Mouse (Mus musculus) heart, embryonic 14.5 days (tissue): ENCODE data around the gene Tsen15. TPM values are rescaled to one million over a fixed set of nuclear protein-coding genes. Genes with fewer than 3 reads are reported as not detected.
"Not testable (repeated sequence)": the region's sequence is repeated elsewhere in the genome, so short reads cannot be mapped to it uniquely, and the experiment has no call there.

Source experiments
- ATAC-seq: fragments of 200-750 bp; cut with Nextera tagmentation; 2 replicates; pipeline ENCODE4 v1.8.0; 2017; ENCODE audit warnings: low read depth, moderate TSS enrichment; ENCODE audit not compliant: insufficient number of reproducible peaks, insufficient read depth, low FRiP score
- H3K27ac ChIP-seq, 2 experiments: fragments of 200-500 bp in 1 of 2; fragments of 300-500 bp in 1 of 2; sonication (generic) in 1 of 2; replicated peaks in 1 of 2; 2 replicates each; pipeline ENCODE4 v1.5.1; 2012 to 2014; ENCODE audit warnings: low read depth in 2 of 2, low read length in 2 of 2, control low read depth in 1 of 2, mild to moderate bottlenecking in 1 of 2, mixed read lengths in 1 of 2; ENCODE audit not compliant: control insufficient read depth in 1 of 2, insufficient read depth in 1 of 2
- H3K27me3 ChIP-seq: fragments of 300-500 bp; sonication (generic); 2 replicates; pipeline ENCODE4 v1.6.1; 2014; ENCODE audit warnings: mild to moderate bottlenecking, low read length, control low read depth; ENCODE audit not compliant: control insufficient read depth, insufficient read depth
- H3K36me3 ChIP-seq: fragments of 300-500 bp; sonication (generic); 2 replicates; pipeline ENCODE4 v1.6.1; 2014; ENCODE audit warnings: mild to moderate bottlenecking, control low read depth, low read length, mixed read lengths; ENCODE audit not compliant: control insufficient read depth, insufficient read depth
- H3K4me1 ChIP-seq, 2 experiments: fragments of 200-500 bp in 1 of 2; fragments of 300-500 bp in 1 of 2; sonication (generic) in 1 of 2; 2 replicates each; pipeline ENCODE4 v1.6.1; 2012 to 2014; ENCODE audit warnings: low read length in 2 of 2, control low read depth in 1 of 2, mixed read lengths in 1 of 2; ENCODE audit not compliant: control insufficient read depth in 2 of 2, insufficient read depth in 2 of 2
- H3K4me2 ChIP-seq: fragments of 300-500 bp; sonication (generic); 2 replicates; pipeline ENCODE4 v1.6.1; 2014; ENCODE audit warnings: mild to moderate bottlenecking, low read length
- H3K4me3 ChIP-seq, 2 experiments: fragments of 200-500 bp in 1 of 2; fragments of 300-500 bp in 1 of 2; sonication (generic) in 1 of 2; 2 replicates each; pipeline ENCODE4 v1.5.1; 2012 to 2014; ENCODE audit warnings: low read length in 2 of 2, mild to moderate bottlenecking in 2 of 2, control low read depth in 1 of 2, low read depth in 1 of 2, moderate library complexity in 1 of 2; ENCODE audit not compliant: control insufficient read depth in 1 of 2, insufficient read depth in 1 of 2
- H3K9ac ChIP-seq: fragments of 300-500 bp; sonication (generic); 2 replicates; pipeline ENCODE4 v1.6.1; 2014; ENCODE audit warnings: mild to moderate bottlenecking, low read length
- H3K9me3 ChIP-seq: fragments of 300-500 bp; sonication (generic); 2 replicates; pipeline ENCODE4 v1.6.1; 2016; ENCODE audit warnings: low read length, control low read depth; ENCODE audit not compliant: control insufficient read depth
- WGBS: fragments of 180-500 bp; shearing (Covaris S2); extraction: QIAGEN DNeasy Blood & Tissue Kit; methylation state at CpG from one replicate; pipeline ENCODE4 v1.1.7; 2014; 5-methylcytosine and 5-hydroxymethylcytosine counted together
- polyA plus RNA-seq: library from polyadenylated mRNA; unstranded; fragments of >200 nt; fragmentation: Nextera tagmentation; extraction: Ambion mirVana; gene quantifications from 2 replicates; pipeline ENCODE4 v1.2.1, GENCODE M21; 2014

Gene Tsen15
- polyA plus RNA-seq, 1 experiment from 2014 or later = 58.1 TPM

DNA sequence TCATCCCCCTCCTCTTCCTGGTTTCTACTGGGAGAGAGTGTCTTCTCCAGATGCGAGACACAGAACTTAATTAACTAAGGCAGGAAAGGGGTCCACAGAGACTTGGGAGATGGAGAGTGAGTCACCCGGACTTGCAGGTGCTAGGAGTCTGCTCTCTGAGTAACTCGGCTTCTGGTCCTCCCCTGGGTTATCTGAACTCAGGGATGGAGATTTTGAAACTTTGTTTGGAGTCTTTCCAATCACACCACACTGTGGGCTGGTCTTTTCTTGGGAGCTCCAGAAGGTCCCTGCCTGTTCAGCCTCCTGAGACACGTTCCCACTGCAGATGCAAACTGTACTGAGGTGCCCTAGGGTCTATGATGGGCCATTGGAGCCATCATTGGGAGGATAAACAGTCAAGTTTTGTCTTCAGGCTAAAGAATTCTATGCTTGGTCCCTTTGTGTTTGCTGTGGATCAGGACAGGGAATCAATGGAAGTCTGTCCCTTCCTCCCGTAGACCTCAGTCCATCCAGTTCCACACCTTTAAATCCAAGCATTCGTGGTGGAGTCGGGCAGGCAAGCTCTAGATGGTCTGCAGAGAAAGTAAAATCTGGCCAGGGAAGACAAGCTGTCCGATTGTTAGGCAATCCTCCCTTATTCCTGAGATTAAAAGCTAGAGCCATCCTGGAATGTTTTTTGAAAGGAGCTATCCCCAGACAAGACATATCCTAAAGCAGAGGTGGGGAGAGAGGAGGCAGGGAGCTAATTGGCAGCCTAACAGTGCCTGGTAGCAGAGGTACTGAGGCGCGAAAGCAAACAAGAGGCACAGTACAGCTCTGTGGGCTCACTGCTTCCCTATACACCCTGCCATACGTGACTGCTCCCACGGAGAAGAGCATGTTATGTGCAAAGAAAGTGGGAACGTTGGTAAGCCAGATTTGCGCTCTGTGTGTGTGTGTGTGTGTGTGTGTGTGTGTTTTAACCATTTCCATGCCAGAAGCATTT is 14.4 kb upstream of the Tsen15 start:
- Histone ChIP-seq H3K36me3 (no peaks in the 10 kb centered on the region), H3K4me1 (peaks cover 0 to 2% of the 10 kb centered on the region in 2 experiments; a peak in 2 of 4 replicates), H3K4me2 (peak overlapping the region; percentile 95), H3K9ac (peak overlapping the region; percentile 85), H3K27me3 (no peaks in the 10 kb centered on the region), H3K27ac (no peak overlapping the region), H3K4me3 (peak overlapping the region; percentile 70 to 74), H3K9me3 (peaks cover 4% of the 10 kb centered on the region)
- no peak for ATAC-seq
- 27% methylated on average over 14 of the region's 14 CpGs for WGBS

DNA sequence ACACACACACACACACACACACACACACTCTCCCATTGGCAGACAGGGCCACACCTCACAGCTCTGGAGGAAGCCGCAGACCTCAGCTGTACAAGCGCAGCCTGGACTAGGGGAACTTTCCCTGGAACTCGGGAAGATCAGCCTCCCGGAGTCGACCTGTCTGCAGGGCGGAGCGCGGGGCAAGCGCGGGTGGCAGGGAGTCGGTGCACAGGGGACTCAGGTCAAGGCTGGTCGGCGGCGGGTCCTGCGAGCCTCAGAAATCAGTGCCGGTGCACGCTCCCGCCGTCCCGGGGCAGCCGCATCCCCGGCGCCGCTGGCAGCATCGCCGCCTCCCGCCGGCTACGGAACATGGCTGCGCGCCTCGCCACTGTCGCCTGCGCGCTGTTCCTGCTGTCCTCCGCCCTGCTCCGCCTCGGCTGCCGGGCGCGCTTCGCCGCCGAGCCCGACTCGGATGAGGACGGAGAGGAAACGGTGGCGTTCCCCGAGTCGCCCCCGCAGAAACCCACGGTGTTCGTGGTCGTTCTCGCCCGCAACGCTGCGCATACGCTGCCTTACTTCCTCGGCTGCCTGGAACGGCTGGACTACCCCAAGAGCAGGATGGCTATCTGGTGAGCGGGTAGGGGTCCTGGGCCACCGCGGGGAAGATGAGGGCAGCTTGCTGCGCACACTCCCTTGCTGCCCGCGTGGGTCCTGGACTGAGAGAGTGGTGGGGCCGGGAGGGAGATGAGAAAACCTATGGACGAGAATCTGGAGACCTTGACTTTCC is 13.5 kb upstream of the Tsen15 start, which contains the start of gene Colgalt2:
Gene Colgalt2 (plus strand): TSS at position 41 of the 766 bp plus-strand sequence.
- ATAC-seq = peak; percentile 69
- whole genome bisulfite sequencing = under 1% methylated on average over 48 of the region's 70 CpGs
- peaks cover 7% of the 10 kb centered on the region for H3K9me3 ChIP-seq
- peak within 1 kb of the TSS; percentile 85 for H3K9ac ChIP-seq
- H3K4me1 ChIP-seq = peaks cover 0 to 2% of the 10 kb centered on the region in 2 experiments; a peak in 2 of 4 replicates
- H3K4me2 ChIP-seq = peak within 1 kb of the TSS; percentile 95
- H3K36me3 ChIP-seq = no peaks in the 10 kb centered on the region
- no peaks in the 10 kb centered on the region for H3K27me3 ChIP-seq
- peak within 1 kb of the TSS in 1 of 2 experiments; percentile 40; a peak in 2 of 4 replicates for H3K27ac ChIP-seq
- peak within 1 kb of the TSS; percentile 70 to 74 for H3K4me3 ChIP-seq

DNA sequence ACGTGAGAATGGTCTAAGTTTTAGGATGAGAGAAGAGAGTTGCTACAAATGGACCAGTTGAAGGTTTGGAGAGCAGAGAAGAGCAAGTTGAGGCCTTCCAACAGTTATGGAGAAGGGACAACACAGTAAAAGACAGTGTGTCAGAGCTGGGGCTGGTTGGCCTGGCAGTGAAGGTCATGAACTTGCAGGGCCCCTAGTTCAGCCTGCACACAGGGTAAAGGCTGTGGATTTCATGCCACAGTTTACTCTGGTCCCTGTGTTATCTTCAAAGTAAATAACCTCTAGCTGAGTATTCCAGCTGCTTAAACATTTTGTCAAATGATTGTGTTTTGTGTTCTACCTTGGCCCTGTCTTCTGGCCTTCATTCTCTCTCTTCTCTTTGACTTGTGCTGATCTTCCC is 12.2 kb upstream of the Tsen15 start:
- WGBS = 68% methylated on average over 1 of the region's 1 CpGs
- ATAC-seq = no peak
- Histone ChIP-seq H3K27me3 (no peaks in the 10 kb centered on the region), H3K4me1 (peaks cover 0 to 2% of the 10 kb centered on the region in 2 experiments; a peak in 2 of 4 replicates), H3K36me3 (no peaks in the 10 kb centered on the region), H3K27ac (no peak overlapping the region), H3K4me2 (no peak overlapping the region), H3K9me3 (peaks cover 7% of the 10 kb centered on the region), H3K9ac (no peak overlapping the region), H3K4me3 (no peak overlapping the region)

DNA sequence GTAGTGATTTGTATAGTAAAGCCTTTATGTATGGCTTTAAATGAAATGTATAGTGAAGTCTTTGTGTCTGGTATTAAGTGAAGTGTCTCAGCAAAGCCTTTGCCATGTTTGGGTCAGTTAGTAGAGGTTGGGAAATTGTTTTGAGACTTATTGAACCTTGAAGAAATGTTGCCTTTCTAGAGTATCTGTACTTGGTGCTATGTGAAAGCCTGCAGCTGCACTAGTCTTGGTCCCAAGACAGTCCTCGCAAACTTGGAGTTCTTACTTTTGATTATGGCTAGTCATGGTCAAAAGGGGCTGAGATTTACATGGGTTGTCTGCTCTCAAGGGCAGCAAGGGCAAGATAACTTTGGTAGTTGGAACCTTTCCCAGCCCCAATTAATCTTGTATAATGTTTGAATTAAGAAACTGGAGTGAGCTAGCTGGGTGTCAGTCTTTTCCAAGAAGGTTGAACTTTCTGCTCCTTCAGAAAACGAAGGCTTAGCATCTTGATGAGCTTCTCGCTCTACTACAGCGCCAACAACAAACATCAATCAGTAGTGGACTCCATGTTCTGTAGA is 8.5 kb upstream of the Tsen15 start:
- H3K27me3 ChIP-seq = no peaks in the 10 kb centered on the region
- no peaks in the 10 kb centered on the region for H3K4me1 ChIP-seq
- WGBS = 80% methylated on average over 4 of the region's 4 CpGs
- H3K36me3 ChIP-seq = no peaks in the 10 kb centered on the region
- no peak overlapping the region for H3K9ac ChIP-seq
- ATAC-seq = no peak
- H3K4me3 ChIP-seq = no peak overlapping the region
- H3K9me3 ChIP-seq = peaks cover 7% of the 10 kb centered on the region
- H3K27ac ChIP-seq = no peak overlapping the region
- no peak overlapping the region for H3K4me2 ChIP-seq

GRCm38 (mm10) chr1:152394137-152394536 is 7.6 kb upstream of the Tsen15 start:
- Histone ChIP-seq H3K36me3 (no peaks in the 10 kb centered on the region), H3K4me3 (no peak overlapping the region), H3K9ac (no peak overlapping the region), H3K27ac (no peak overlapping the region), H3K9me3 (peaks cover 7% of the 10 kb centered on the region), H3K4me1 (no peaks in the 10 kb centered on the region), H3K27me3 (no peaks in the 10 kb centered on the region), H3K4me2 (no peak overlapping the region)
- 89% methylated on average over 3 of the region's 3 CpGs for WGBS
- no peak for ATAC-seq

DNA sequence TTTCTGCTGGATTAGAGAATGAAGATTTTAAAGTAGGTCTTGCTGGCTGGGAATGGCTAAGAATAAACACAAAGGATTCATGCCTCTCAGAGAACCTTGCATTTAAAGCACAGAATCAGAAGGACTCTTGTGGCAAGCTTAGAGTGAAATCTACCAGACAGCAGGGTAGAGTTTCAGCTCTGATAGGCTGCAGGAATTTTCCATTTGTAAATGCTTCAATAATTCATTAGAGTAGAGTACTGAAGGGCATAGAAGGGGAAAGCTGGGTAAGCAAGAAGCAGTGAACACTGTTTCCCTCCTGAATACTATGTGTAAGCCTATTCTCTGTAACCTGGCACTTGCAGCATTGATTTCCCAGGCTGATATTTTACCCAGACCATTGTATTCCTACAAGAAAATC is 2.8 kb upstream of the Tsen15 start:
- peak overlapping the region in 1 of 2 experiments; percentile 41; a peak in 1 of 4 replicates for H3K27ac ChIP-seq
- H3K4me2 ChIP-seq = no peak overlapping the region
- no peak overlapping the region for H3K9ac ChIP-seq
- no peaks in the 10 kb centered on the region for H3K9me3 ChIP-seq
- no peaks in the 10 kb centered on the region for H3K27me3 ChIP-seq
- H3K4me1 ChIP-seq = no peaks in the 10 kb centered on the region
- no peak for ATAC-seq
- H3K36me3 ChIP-seq = peaks cover 2% of the 10 kb centered on the region; the same call in 1 of the 2 replicates
- H3K4me3 ChIP-seq = no peak overlapping the region

- Histone ChIP-seq H3K27ac (0 out of 4 replicates have a peak overlapping the region, but pooled peaks of 1 of the 2 experiments have one; percentile 39), H3K36me3 (peaks cover 25% of the 10 kb centered on the region), H3K4me2 (peak overlapping the region; percentile 81), H3K9ac (peak overlapping the region; percentile 85), H3K4me3 (peak overlapping the region; percentile 71 to 77; a peak in 3 of 4 replicates)
- H3K27me3 ChIP-seq, H3K9me3 ChIP-seq, ATAC-seq, H3K4me1 ChIP-seq: not testable (repeated sequence)
- WGBS = 19% methylated on average over 2 of the region's 4 CpGs
Measured at GRCm38 (mm10) chr1:152385693-152386092, 795 bp downstream of the Tsen15 start.
